Mouse (Mus musculus) hindbrain, embryonic 14.5 days (tissue): ENCODE measurements around the gene Il6ra. TPM values are rescaled to one million over a fixed set of nuclear protein-coding genes. Genes with fewer than 3 reads are reported as not detected.

Experiments
- ATAC-seq: fragments of 200-750 bp; cut with Nextera tagmentation; 2 replicates; pipeline ENCODE4 v1.8.0; 2017; ENCODE audit warnings: moderate number of reproducible peaks, mild to moderate bottlenecking, moderate TSS enrichment, moderate library complexity; ENCODE audit not compliant: low FRiP score
- DNase-seq: peaks from one replicate; pipeline ENCODE4 v3.0.0-alpha.2; 2015; ENCODE audit warnings: low spot score
- H3K27ac ChIP-seq: fragments of 300-500 bp; sonication (generic); 2 replicates; pipeline ENCODE4 v1.5.1; 2014; ENCODE audit warnings: mild to moderate bottlenecking, moderate library complexity
- H3K27me3 ChIP-seq: fragments of 300-500 bp; sonication (generic); 2 replicates; pipeline ENCODE4 v1.6.1; 2014; ENCODE audit warnings: mild to moderate bottlenecking, low read length, mixed read lengths; ENCODE audit not compliant: control insufficient read depth, insufficient read depth
- H3K36me3 ChIP-seq: fragments of 300-500 bp; sonication (generic); replicated peaks from 2 replicates; pipeline ENCODE4 v1.6.1; 2014; ENCODE audit not compliant: control insufficient read depth, insufficient read depth
- H3K4me1 ChIP-seq: fragments of 300-500 bp; sonication (generic); replicated peaks from 2 replicates; pipeline ENCODE4 v1.6.1; 2014; ENCODE audit warnings: antibody characterized with exemption, low read length, mixed read lengths; ENCODE audit not compliant: control insufficient read depth, insufficient read depth
- H3K4me2 ChIP-seq: fragments of 300-500 bp; sonication (generic); replicated peaks from 2 replicates; pipeline ENCODE4 v1.6.1; 2014; ENCODE audit warnings: mild to moderate bottlenecking, moderate library complexity
- H3K4me3 ChIP-seq: fragments of 300-500 bp; sonication (generic); replicated peaks from 2 replicates; pipeline ENCODE4 v1.5.1; 2014; ENCODE audit warnings: mild to moderate bottlenecking, low read length
- H3K9ac ChIP-seq: fragments of 300-500 bp; sonication (generic); 2 replicates; pipeline ENCODE4 v1.6.1; 2014
- H3K9me3 ChIP-seq: fragments of 300-500 bp; sonication (generic); 2 replicates; pipeline ENCODE4 v1.6.1; 2016; ENCODE audit warnings: low read length; ENCODE audit not compliant: control insufficient read depth
- WGBS: fragments of 180-500 bp; shearing (Covaris S2); extraction: QIAGEN DNeasy Blood & Tissue Kit; methylation state at CpG from one replicate; pipeline ENCODE4 v1.1.7; 2014; 5-methylcytosine and 5-hydroxymethylcytosine counted together
- polyA plus RNA-seq: library from polyadenylated mRNA; unstranded; fragments of >200 nt; fragmentation: Nextera tagmentation; extraction: Ambion mirVana; gene quantifications from 2 replicates; pipeline ENCODE4 v1.2.1, GENCODE M21; 2014

Il6ra gene
- polyA plus RNA-seq, 1 experiment from 2014 or later, result 1.0 TPM

DNA sequence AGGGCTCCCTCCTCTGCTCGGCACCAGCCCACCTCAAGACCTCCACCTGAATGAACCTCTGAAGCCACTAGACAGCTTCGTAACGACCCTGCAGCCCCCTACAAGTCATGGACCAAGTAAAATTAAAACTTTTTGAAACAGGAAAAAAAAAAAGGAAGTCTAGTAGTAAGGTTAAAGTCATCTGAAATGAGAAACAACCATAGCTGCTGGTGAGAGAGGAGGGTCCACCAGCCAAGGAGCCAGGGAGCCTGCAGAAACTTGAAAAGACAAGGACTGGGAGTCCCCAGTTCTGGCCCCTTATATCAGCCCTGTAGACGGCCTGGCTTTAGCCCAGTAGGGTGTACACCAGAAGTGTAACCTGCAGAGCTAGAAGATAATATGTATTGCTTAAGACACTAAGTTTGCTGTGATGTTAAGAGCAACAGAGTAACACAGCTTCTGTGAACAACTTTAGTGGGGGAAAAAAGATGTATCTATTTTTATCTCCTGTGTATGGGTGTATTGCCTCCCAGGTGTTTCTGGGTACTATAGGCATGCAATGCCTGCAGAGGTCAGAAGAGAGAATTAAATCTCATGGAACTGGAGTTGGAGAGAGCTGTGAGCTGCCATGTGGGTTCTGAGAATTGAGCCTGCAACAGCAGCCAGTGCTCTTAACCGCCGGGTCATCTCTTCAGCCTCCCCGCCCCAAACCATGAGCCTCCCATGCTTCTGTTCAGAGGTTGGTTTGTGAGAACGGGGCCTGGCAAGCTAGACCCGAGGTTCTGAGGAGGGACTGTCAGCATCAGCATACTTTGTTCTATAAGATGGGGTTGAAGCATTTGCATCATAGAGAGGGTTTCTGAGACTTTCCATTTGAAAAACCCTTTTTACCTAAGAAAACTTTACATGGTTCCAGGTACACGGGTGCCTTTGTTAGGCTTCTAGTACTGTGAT lies 91.2 kb downstream of the Il6ra start:
- Histone ChIP-seq H3K4me2 (no peak overlapping the region), H3K27ac (no peak overlapping the region), H3K9me3 (no peaks in the 10 kb centered on the region), H3K9ac (no peak overlapping the region), H3K4me1 (no peaks in the 10 kb centered on the region), H3K36me3 (no peaks in the 10 kb centered on the region), H3K4me3 (no peak overlapping the region), H3K27me3 (no peaks in the 10 kb centered on the region)
- DNase-seq (no peak), ATAC-seq (no peak)
- 75% methylated on average over 10 of the region's 10 CpGs for WGBS

DNA sequence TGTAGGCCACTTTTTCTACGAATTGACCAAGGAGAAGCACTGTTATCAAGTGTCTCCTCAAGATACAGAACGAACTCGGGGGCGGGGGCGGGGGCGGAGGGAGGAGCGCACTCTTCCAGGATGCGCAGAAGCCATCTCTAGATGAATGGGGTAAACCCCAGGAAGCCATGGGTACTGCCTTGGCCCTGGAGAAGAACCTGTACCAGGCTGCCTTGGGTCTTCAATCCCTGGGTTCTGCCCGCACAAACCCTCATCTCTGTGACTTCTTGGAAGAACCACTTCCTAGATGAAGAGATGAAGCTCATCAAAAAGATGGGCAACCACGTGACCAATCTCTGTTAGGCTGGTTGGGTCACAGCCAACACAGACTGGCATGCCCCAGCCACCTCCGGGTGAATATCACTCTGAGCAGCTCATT lies 91.9 kb downstream of the Il6ra start:
- DNase-seq (no peak), ATAC-seq (no peak)
- Histone ChIP-seq H3K4me1 (no peaks in the 10 kb centered on the region), H3K27me3 (no peaks in the 10 kb centered on the region), H3K27ac (no peak overlapping the region), H3K4me2 (no peak overlapping the region), H3K36me3 (no peaks in the 10 kb centered on the region), H3K4me3 (no peak overlapping the region), H3K9me3 (no peaks in the 10 kb centered on the region), H3K9ac (no peak overlapping the region)
- WGBS, result 89% methylated on average over 11 of the region's 11 CpGs

DNA sequence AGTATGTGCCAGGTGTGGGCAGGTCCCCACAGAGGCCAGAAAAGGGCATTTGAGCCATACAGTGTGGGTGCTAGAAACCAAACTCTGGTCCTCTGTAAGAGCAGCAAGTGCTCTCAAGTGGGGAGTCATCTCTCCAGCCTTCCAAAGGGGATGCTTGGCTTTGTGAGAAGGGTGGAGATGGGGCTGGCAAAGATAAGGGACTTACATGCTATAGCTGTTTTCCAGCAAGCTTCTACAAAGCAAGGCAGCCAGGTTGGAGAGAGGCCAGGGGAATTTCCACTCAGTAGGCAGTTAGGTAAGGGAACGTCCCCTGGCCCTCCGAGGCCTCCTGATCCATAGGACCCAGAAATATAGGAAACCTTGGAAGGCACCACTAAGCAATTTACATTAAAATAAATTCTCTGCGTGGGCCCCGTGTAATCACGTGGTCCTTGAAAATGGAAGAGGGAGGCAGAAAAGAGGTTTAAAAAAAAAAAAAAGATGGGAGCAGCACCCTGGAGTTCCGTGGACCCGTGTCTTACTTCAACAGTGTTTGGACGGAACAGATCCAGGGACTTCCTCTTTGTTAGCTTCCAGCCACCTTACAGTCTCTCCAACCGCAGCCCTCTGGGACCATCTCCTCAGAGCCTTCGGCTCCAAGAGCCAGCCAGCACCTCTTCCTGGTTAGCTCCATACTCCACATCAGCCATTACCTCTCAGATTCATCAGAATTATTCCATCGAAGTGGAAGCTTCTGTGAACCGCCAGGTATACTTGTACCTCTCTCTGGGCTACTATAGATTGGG lies 92.5 kb downstream of the Il6ra start:
- Histone ChIP-seq H3K4me1 (no peaks in the 10 kb centered on the region), H3K9ac (no peak overlapping the region), H3K9me3 (no peaks in the 10 kb centered on the region), H3K27me3 (no peaks in the 10 kb centered on the region), H3K36me3 (no peaks in the 10 kb centered on the region), H3K4me2 (no peak overlapping the region), H3K4me3 (no peak overlapping the region), H3K27ac (no peak overlapping the region)
- WGBS, result 90% methylated on average over 12 of the region's 12 CpGs
- no peak for DNase-seq
- ATAC-seq, result no peak

DNA sequence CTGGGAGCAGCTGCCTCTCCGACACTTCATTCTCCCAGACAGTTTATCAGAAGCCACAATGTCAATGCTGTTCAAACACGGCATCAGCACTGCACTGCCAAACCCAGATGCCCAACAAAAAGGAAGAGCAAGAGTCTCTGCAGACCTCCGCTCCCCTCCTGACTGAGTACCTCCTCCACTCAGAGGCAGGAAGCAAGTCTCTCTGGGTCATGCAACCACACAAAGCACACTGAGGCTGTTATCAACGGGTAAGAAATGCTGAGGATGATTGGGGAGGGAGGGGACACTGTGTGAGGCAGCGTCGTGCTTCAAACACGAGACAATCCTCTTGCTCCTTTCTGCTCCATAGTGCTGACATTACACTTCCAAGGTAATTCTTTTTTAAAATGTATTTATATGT lies 93.1 kb downstream of the Il6ra start:
- no peaks in the 10 kb centered on the region for H3K4me1 ChIP-seq
- H3K27ac ChIP-seq, result no peak overlapping the region
- H3K9ac ChIP-seq, result no peak overlapping the region
- no peaks in the 10 kb centered on the region for H3K9me3 ChIP-seq
- ATAC-seq, result no peak
- H3K36me3 ChIP-seq, result no peaks in the 10 kb centered on the region
- no peaks in the 10 kb centered on the region for H3K27me3 ChIP-seq
- no peak for DNase-seq
- H3K4me2 ChIP-seq, result no peak overlapping the region
- WGBS, result 75% methylated on average over 7 of the region's 7 CpGs
- no peak overlapping the region for H3K4me3 ChIP-seq

DNA sequence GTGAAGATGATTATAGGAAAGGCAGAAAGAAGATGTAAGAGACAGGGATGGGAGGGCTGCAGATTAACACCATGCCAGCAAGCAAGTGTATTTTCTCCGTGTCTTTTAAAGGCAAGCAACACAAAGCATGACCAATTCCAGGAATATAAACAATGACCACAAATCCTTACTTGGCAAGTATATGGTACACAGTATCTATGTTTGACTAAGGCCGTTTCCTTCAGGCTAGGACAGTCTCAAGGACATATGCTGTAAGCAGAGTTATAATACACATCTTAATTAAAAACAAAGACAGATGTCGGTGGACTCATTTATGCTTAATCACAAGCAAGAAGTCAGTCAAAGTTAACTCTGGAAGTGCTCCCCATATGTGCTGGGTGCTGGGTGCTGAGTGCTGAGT lies 94.4 kb downstream of the Il6ra start:
- H3K9me3 ChIP-seq, result no peaks in the 10 kb centered on the region
- H3K27ac ChIP-seq, result no peak overlapping the region
- no peaks in the 10 kb centered on the region for H3K27me3 ChIP-seq
- no peaks in the 10 kb centered on the region for H3K36me3 ChIP-seq
- H3K4me1 ChIP-seq, result no peaks in the 10 kb centered on the region
- no peak overlapping the region for H3K4me2 ChIP-seq
- 78% methylated on average over 3 of the region's 3 CpGs for WGBS
- no peak for ATAC-seq
- H3K4me3 ChIP-seq, result no peak overlapping the region
- no peak overlapping the region for H3K9ac ChIP-seq
- DNase-seq, result no peak

DNA sequence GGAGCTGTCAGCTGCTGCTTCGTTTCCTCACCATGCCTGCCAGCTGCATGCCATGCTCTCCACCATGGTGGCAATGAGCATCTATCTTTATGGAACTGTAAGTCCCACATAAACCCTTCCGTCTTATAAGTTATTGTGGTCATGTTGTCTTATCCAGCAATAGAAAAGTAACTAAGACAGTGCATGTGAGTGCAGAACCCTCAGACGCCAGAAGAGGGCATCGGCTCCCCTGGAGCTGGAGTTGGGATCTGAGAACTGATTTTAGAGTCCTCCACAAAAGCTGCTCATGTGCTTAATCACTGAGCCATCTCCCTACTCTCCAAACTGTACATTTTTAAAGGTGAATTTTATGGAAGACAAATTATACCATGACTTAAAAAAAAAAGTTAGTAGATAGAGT lies 95.9 kb downstream of the Il6ra start:
- H3K27me3 ChIP-seq, result no peaks in the 10 kb centered on the region
- WGBS, result 69% methylated on average over 4 of the region's 4 CpGs
- no peak overlapping the region for H3K4me2 ChIP-seq
- no peak overlapping the region for H3K9ac ChIP-seq
- H3K36me3 ChIP-seq, result no peaks in the 10 kb centered on the region
- H3K4me3 ChIP-seq, result no peak overlapping the region
- ATAC-seq (no peak), DNase-seq (no peak)
- no peaks in the 10 kb centered on the region for H3K9me3 ChIP-seq
- no peak overlapping the region for H3K27ac ChIP-seq
- no peaks in the 10 kb centered on the region for H3K4me1 ChIP-seq

Other genes with a start within 250 kb of the Il6ra start
- gene Adar, start 198.2 kb downstream of the Il6ra start, polyA plus RNA-seq, result 31.6 and 35.8 TPM in 2 replicates
- gene Chrnb2, start 148.6 kb downstream of the Il6ra start, polyA plus RNA-seq, result 26.0 and 29.1 TPM in 2 replicates
- 21.8 and 24.5 TPM in 2 replicates for gene Ube2q1, start 139.6 kb downstream of the Il6ra start, polyA plus RNA-seq
- gene She, start 81.8 kb downstream of the Il6ra start, polyA plus RNA-seq, result 2.3 and 2.8 TPM in 2 replicates
- 12.9 and 15.1 TPM in 2 replicates for gene Atp8b2, start 50.3 kb upstream of the Il6ra start, polyA plus RNA-seq
- 105 and 108 TPM in 2 replicates for gene Hax1, start 85.6 kb upstream of the Il6ra start, polyA plus RNA-seq
- 200 and 225 TPM in 2 replicates for gene 4933434E20Rik, start 138.4 kb upstream of the Il6ra start, polyA plus RNA-seq
- gene Ubap2l, start 139.4 kb upstream of the Il6ra start, polyA plus RNA-seq, result 140 and 148 TPM in 2 replicates
- gene Tpm3, start 159.5 kb upstream of the Il6ra start, polyA plus RNA-seq, result 313 and 339 TPM in 2 replicates
- 0.35 and 0.51 TPM in 2 replicates for gene Nup210l, start 190.9 kb upstream of the Il6ra start, polyA plus RNA-seq